Mouse (Mus musculus) gastrocnemius, postnatal 25 days (tissue): ENCODE measurements at regions not wholly inside any gene's neighbourhood (a gene's known extent, or its start where the extent isn't known, plus 50 kb on each side); places are given as distances from the start of the nearest gene placed in this dataset.

Source experiments
- DNase-seq: peaks from one replicate; pipeline ENCODE4 v3.0.0; 2022

GRCm38 (mm10) chr12:109662179-109662578, 62.0 kb upstream of the Rtl1 start:
- no peak for DNase-seq

GRCm38 (mm10) chr12:109674766-109675165, 74.6 kb upstream of the Rtl1 start:
- no peak for DNase-seq

GRCm38 (mm10) chr12:109694046-109694445, 93.9 kb upstream of the Rtl1 start:
- no peak for DNase-seq

GRCm38 (mm10) chr12:109694801-109695430, 94.8 kb upstream of the Rtl1 start:
- peak; percentile 80 for DNase-seq

- DNase-seq, result no peak
Observed at GRCm38 (mm10) chr12:109706820-109707219, 106.7 kb upstream of the Rtl1 start.

GRCm38 (mm10) chr12:109709661-109710060, 109.5 kb upstream of the Rtl1 start:
- DNase-seq, result no peak

- no peak for DNase-seq
Observed at GRCm38 (mm10) chr12:109711392-109711791, 111.3 kb upstream of the Rtl1 start.

- DNase-seq, result no peak
Observed at GRCm38 (mm10) chr12:109711946-109712345, 111.8 kb upstream of the Rtl1 start.

- no peak for DNase-seq
Observed at GRCm38 (mm10) chr12:109712386-109712785, 112.3 kb upstream of the Rtl1 start.

- DNase-seq, result no peak
Observed at GRCm38 (mm10) chr12:109713041-109713440, 112.9 kb upstream of the Rtl1 start.

GRCm38 (mm10) chr12:109714061-109714460, 113.9 kb upstream of the Rtl1 start:
- no peak for DNase-seq

GRCm38 (mm10) chr12:109716991-109717390, 116.9 kb upstream of the Rtl1 start:
- DNase-seq, result no peak

GRCm38 (mm10) chr12:109718036-109718435, 117.9 kb upstream of the Rtl1 start:
- DNase-seq, result no peak

- DNase-seq, result no peak
Observed at GRCm38 (mm10) chr12:109738201-109738600, 138.1 kb upstream of the Rtl1 start.

GRCm38 (mm10) chr12:109738911-109739310, 138.8 kb upstream of the Rtl1 start:
- DNase-seq, result no peak

- DNase-seq, result no peak
Observed at GRCm38 (mm10) chr12:109742486-109742885, 142.4 kb upstream of the Rtl1 start.

- DNase-seq, result no peak
Observed at GRCm38 (mm10) chr12:109743036-109743650, 143.0 kb upstream of the Rtl1 start.

GRCm38 (mm10) chr12:109744186-109744585, 144.1 kb upstream of the Rtl1 start:
- no peak for DNase-seq

GRCm38 (mm10) chr12:109745731-109746484, 145.8 kb upstream of the Rtl1 start:
- DNase-seq, result no peak

GRCm38 (mm10) chr12:109747201-109747600, 147.1 kb upstream of the Rtl1 start:
- DNase-seq, result no peak

GRCm38 (mm10) chr12:109747776-109748175, 147.6 kb upstream of the Rtl1 start:
- no peak for DNase-seq

- DNase-seq, result no peak
Observed at GRCm38 (mm10) chr12:109748326-109749059, 148.4 kb upstream of the Rtl1 start.

GRCm38 (mm10) chr12:109749256-109749655, 149.1 kb upstream of the Rtl1 start:
- DNase-seq, result no peak
